Mouse (Mus musculus): ENCODE data around the gene Cdk2.
"Not testable (repeated sequence)": the region's sequence is repeated elsewhere in the genome, so short reads cannot be mapped to it uniquely, and the experiment has no call there.

The Cdk2 gene

GRCm38 (mm10) chr10:128704491-128705316, at the start of gene Cdk2:
Gene Cdk2 (minus strand): TSS chr10:128705031.
- ATAC-seq (ENCODE audit: low TSS enrichment), result peak; percentile 93

- ATAC-seq (ENCODE audit: low TSS enrichment), result peak; percentile 83
Observed at GRCm38 (mm10) chr10:128748252-128748864, 43.5 kb upstream of the Cdk2 start.

- peak; percentile 35 for ATAC-seq (ENCODE audit: low TSS enrichment)
Observed at GRCm38 (mm10) chr10:128747646-128748251, 42.9 kb upstream of the Cdk2 start, which contains the start of gene Pym1. Gene Pym1 (plus strand): TSS chr10:128747889.

GRCm38 (mm10) chr10:128746972-128747645, 42.3 kb upstream of the Cdk2 start:
- no peak for ATAC-seq (ENCODE audit: low TSS enrichment)

GRCm38 (mm10) chr10:128745946-128746613, 41.2 kb upstream of the Cdk2 start:
- ATAC-seq (ENCODE audit: low TSS enrichment), result no peak

- no peak for ATAC-seq (ENCODE audit: low TSS enrichment)
Observed at GRCm38 (mm10) chr10:128744680-128745601, 40.1 kb upstream of the Cdk2 start, which contains the start of gene Dgka. Gene Dgka (minus strand): TSS chr10:128744855.

GRCm38 (mm10) chr10:128744211-128744610, 39.4 kb upstream of the Cdk2 start:
- no peak; the same call in 1 of the 2 replicates for ATAC-seq (ENCODE audit: low TSS enrichment)

GRCm38 (mm10) chr10:128743791-128744191, 39.0 kb upstream of the Cdk2 start:
- ATAC-seq (ENCODE audit: low TSS enrichment), result peak; percentile 32

GRCm38 (mm10) chr10:128743235-128743634, 38.4 kb upstream of the Cdk2 start:
- ATAC-seq (ENCODE audit: low TSS enrichment), result no peak

- ATAC-seq (ENCODE audit: low TSS enrichment), result no peak
Observed at GRCm38 (mm10) chr10:128742616-128743015, 37.8 kb upstream of the Cdk2 start.

- ATAC-seq (ENCODE audit: low TSS enrichment), result no peak
Observed at GRCm38 (mm10) chr10:128740296-128740695, 35.5 kb upstream of the Cdk2 start.

- ATAC-seq (ENCODE audit: low TSS enrichment), result peak; percentile 64
Observed at GRCm38 (mm10) chr10:128737435-128737834, 32.6 kb upstream of the Cdk2 start.

GRCm38 (mm10) chr10:128731992-128732391, 27.2 kb upstream of the Cdk2 start:
- no peak for ATAC-seq (ENCODE audit: low TSS enrichment)

GRCm38 (mm10) chr10:128731002-128731433, 26.2 kb upstream of the Cdk2 start:
- peak; percentile 67 for ATAC-seq (ENCODE audit: low TSS enrichment)

GRCm38 (mm10) chr10:128728059-128728458, 23.2 kb upstream of the Cdk2 start:
- ATAC-seq (ENCODE audit: low TSS enrichment), result no peak

GRCm38 (mm10) chr10:128725466-128725865, 20.6 kb upstream of the Cdk2 start:
- ATAC-seq (ENCODE audit: low TSS enrichment), result not testable (repeated sequence)

- no peak for ATAC-seq (ENCODE audit: low TSS enrichment)
Observed at GRCm38 (mm10) chr10:128715559-128716537, 11.0 kb upstream of the Cdk2 start.

GRCm38 (mm10) chr10:128711318-128711717, 6.5 kb upstream of the Cdk2 start:
- ATAC-seq (ENCODE audit: low TSS enrichment), result not testable (repeated sequence)

GRCm38 (mm10) chr10:128705317-128705693, 474 bp upstream of the Cdk2 start:
- ATAC-seq (ENCODE audit: low TSS enrichment), result no peak

Data from frontal cortex, adult (tissue).